16 mouse cellular contexts compared by ENCODE assay signal in the genomic region with DNA sequence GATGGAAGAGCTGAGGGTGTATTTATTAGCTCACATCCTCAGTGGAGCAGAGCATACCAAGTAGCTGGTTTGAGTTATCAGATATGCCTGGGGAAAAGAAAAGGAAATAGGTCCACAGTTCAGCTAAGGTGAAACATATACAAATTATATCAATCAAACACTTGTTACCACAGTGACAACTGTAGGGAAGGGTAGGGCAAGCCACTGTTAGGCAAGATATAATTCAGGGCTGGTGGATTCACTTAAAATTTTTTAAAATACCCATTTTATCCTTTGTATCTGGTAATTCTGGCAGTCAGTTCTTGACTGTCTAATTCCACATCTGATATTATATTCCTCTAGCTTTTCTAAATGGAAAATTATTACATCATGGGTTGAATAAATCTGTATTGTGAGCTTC.
"Had no signal": no experiment of that assay in that cellular context is flagged by ENCODE, and none has a peak within 500 bp of the region (broad histone marks: within the 10 kb centered on the region; RNA-seq: fewer than 3 reads in every experiment).

No protein-coding gene starts in this region.

- H3K9ac ChIP-seq: neural tube, embryonic 13.5 days; neural tube, embryonic 15.5 days; stomach, embryonic 15.5 days had no signal

- H3K27ac ChIP-seq: neural tube, embryonic 13.5 days; neural tube, embryonic 15.5 days; stomach, embryonic 15.5 days; stomach, postnatal 0 days had no signal

- DNase-seq: retina, postnatal 1 day; right cerebral cortex, adult 18-20 months; right cerebral cortex, postnatal 14 days; right cerebral cortex, postnatal 25 days; right cerebral cortex, postnatal 4 days; spleen, adult 18-20 months; thymus, adult 18-20 months; thymus, adult 2 months; thymus, postnatal 14 days; thymus, postnatal 25 days; thymus, postnatal 36 days; thymus, postnatal 4 days had no signal

- H3K9me3 ChIP-seq: neural tube, embryonic 13.5 days; neural tube, embryonic 15.5 days; stomach, embryonic 15.5 days had no signal

- H3K4me1 ChIP-seq: neural tube, embryonic 13.5 days; neural tube, embryonic 15.5 days; stomach, embryonic 15.5 days had no signal

- H3K36me3 ChIP-seq: neural tube, embryonic 13.5 days; neural tube, embryonic 15.5 days; stomach, embryonic 15.5 days had no signal

- H3K27me3 ChIP-seq: neural tube, embryonic 13.5 days; neural tube, embryonic 15.5 days; stomach, embryonic 15.5 days had no signal

- H3K4me3 ChIP-seq: neural tube, embryonic 13.5 days; neural tube, embryonic 15.5 days; stomach, embryonic 15.5 days had no signal
